Mouse (Mus musculus) lung, embryonic 15.5 days (tissue): ENCODE measurements around the gene Scrt2. TPM values are rescaled to one million over a fixed set of nuclear protein-coding genes. Genes with fewer than 3 reads are reported as not detected.

Experiments
- ATAC-seq: fragments of 200-750 bp; cut with Nextera tagmentation; 2 replicates; pipeline ENCODE4 v1.8.0; 2017; ENCODE audit warnings: moderate number of reproducible peaks, borderline replicate concordance; ENCODE audit not compliant: low FRiP score, low TSS enrichment; ENCODE audit errors: extremely low read depth
- H3K27ac ChIP-seq: fragments of 300-500 bp; sonication (generic); 2 replicates; pipeline ENCODE4 v1.5.1; 2015; ENCODE audit warnings: moderate library complexity, mild to moderate bottlenecking, inconsistent platforms
- H3K27me3 ChIP-seq: fragments of 300-500 bp; sonication (generic); 2 replicates; pipeline ENCODE4 v1.6.1; 2015; ENCODE audit warnings: inconsistent platforms
- H3K36me3 ChIP-seq: fragments of 300-500 bp; sonication (generic); 2 replicates; pipeline ENCODE4 v1.6.1; 2015; ENCODE audit warnings: inconsistent platforms
- H3K4me1 ChIP-seq: fragments of 300-500 bp; sonication (generic); 2 replicates; pipeline ENCODE4 v1.6.1; 2015; ENCODE audit warnings: inconsistent platforms
- H3K4me2 ChIP-seq: fragments of 300-500 bp; sonication (generic); 2 replicates; pipeline ENCODE4 v1.6.1; 2015; ENCODE audit warnings: inconsistent platforms, mild to moderate bottlenecking, moderate library complexity
- H3K4me3 ChIP-seq: fragments of 300-500 bp; sonication (generic); 2 replicates; pipeline ENCODE4 v1.5.1; 2015; ENCODE audit warnings: mild to moderate bottlenecking, inconsistent platforms
- H3K9ac ChIP-seq: fragments of 300-500 bp; sonication (generic); 2 replicates; pipeline ENCODE4 v1.6.1; 2015; ENCODE audit warnings: inconsistent platforms
- H3K9me3 ChIP-seq: fragments of 300-500 bp; sonication (generic); 2 replicates; pipeline ENCODE4 v1.6.1; 2016; ENCODE audit warnings: inconsistent platforms
- WGBS: fragments of 180-500 bp; shearing (Covaris S2); methylation state at CpG from one replicate; pipeline ENCODE4 v1.1.7; 2015; 5-methylcytosine and 5-hydroxymethylcytosine counted together
- polyA plus RNA-seq: library from polyadenylated mRNA; unstranded; fragments of >200 nt; fragmentation: Nextera tagmentation; extraction: Ambion mirVana; gene quantifications from 2 replicates; pipeline ENCODE4 v1.2.1, GENCODE M21; 2015

Scrt2 gene
- polyA plus RNA-seq, 1 experiment from 2014 or later: not detected

DNA sequence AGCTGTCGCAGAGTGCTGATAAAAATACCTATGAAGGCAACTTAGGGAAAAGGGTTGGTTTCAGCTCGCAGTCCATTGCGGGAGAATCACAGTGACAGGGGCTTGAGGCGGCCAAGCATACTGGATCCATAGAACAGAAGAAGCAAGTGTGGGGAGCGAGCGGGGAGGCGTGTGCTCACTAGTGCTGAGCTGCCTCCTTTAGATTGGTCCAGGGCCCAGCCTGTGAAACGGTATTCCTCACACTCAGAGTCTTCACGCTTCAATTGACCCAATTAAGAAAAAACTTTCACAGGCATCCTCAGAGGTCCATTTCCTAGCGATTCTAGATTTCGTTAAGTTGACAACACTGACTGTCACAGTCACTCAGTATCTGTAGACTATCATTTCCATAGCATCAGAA is 59.6 kb downstream of the Scrt2 start:
- H3K4me1 ChIP-seq: peaks cover 30% of the 10 kb centered on the region
- WGBS: 49% methylated on average over 11 of the region's 11 CpGs
- H3K4me2 ChIP-seq: no peak overlapping the region
- H3K27ac ChIP-seq: no peak overlapping the region
- H3K9ac ChIP-seq: no peak overlapping the region
- ATAC-seq: no peak
- no peaks in the 10 kb centered on the region for H3K36me3 ChIP-seq
- peaks cover 48% of the 10 kb centered on the region for H3K27me3 ChIP-seq
- no peaks in the 10 kb centered on the region for H3K9me3 ChIP-seq
- no peak overlapping the region for H3K4me3 ChIP-seq

DNA sequence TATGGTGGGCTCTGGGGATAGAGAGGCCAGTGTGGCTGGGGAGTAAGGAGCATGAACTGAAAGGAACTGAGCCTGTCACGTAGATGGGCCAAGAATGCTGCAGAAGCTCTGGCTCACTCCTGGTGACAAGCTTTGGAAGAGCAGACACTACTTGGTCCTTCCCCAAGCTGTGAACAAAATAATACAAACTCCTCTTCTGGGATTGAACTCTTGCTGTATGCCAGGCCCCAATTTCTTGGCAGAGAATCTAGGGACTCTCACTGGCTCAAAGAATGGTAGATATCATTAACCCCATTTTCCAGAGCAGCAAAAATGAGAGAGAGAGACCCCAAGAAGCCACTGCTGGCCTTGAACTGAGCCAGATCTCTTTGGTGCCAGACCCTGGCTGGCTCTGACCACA is 60.2 kb downstream of the Scrt2 start:
- 22% methylated on average over 1 of the region's 1 CpGs for WGBS
- no peak for ATAC-seq
- Histone ChIP-seq H3K27ac (peak overlapping the region; percentile 70), H3K4me1 (peaks cover 30% of the 10 kb centered on the region), H3K4me3 (peak overlapping the region; percentile 49), H3K4me2 (peak overlapping the region; percentile 88), H3K36me3 (no peaks in the 10 kb centered on the region), H3K9ac (peak overlapping the region; percentile 43; the same call in 1 of the 2 replicates), H3K9me3 (no peaks in the 10 kb centered on the region), H3K27me3 (peaks cover 48% of the 10 kb centered on the region)

- H3K9me3 ChIP-seq: no peaks in the 10 kb centered on the region
- H3K27me3 ChIP-seq: peaks cover 48% of the 10 kb centered on the region
- H3K27ac ChIP-seq: peak overlapping the region; percentile 70
- ATAC-seq: peak; percentile 63
- H3K4me3 ChIP-seq: peak overlapping the region; percentile 49
- H3K4me2 ChIP-seq: peak overlapping the region; percentile 88
- no peaks in the 10 kb centered on the region for H3K36me3 ChIP-seq
- 0% methylated on average over 13 of the region's 13 CpGs for WGBS
- peak overlapping the region; percentile 43 for H3K9ac ChIP-seq
- H3K4me1 ChIP-seq: peaks cover 30% of the 10 kb centered on the region
Observed at GRCm38 (mm10) chr2:152142046-152142445, 60.7 kb downstream of the Scrt2 start.

DNA sequence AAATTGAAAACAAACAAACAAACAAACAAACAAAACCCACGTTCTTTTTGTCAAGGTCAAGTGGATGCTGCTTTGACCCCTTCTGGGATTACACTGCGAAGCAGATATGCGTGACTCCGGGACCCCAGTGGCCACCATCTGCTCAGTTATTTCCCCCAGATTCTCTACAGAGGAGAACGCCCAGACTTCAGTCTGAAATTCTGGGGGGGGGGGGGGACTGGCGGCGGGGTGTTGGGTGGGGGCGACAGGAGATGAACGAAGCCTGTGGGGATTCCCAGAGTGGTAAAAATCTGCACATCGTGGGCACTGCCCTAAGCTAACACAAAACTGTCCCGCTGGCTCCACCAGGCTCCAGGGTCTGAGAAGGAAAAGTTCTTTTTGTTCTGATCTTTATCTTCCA is 61.2 kb downstream of the Scrt2 start:
- Histone ChIP-seq H3K27me3 (peaks cover 49% of the 10 kb centered on the region), H3K9me3 (no peaks in the 10 kb centered on the region), H3K4me2 (peak overlapping the region; percentile 88), H3K9ac (no peak overlapping the region), H3K4me1 (peaks cover 30% of the 10 kb centered on the region), H3K4me3 (peak overlapping the region; percentile 49), H3K27ac (peak overlapping the region; percentile 57; the same call in 1 of the 2 replicates), H3K36me3 (no peaks in the 10 kb centered on the region)
- no peak for ATAC-seq
- WGBS: 4% methylated on average over 11 of the region's 11 CpGs

- H3K4me3 ChIP-seq: peak within 1 kb of the TSS; percentile 49
- peak; percentile 82 for ATAC-seq
- H3K27ac ChIP-seq: peak within 1 kb of the TSS; percentile 57; the same call in 1 of the 2 replicates
- peaks cover 30% of the 10 kb centered on the region for H3K4me1 ChIP-seq
- no peaks in the 10 kb centered on the region for H3K9me3 ChIP-seq
- H3K9ac ChIP-seq: peak within 1 kb of the TSS; percentile 31
- H3K4me2 ChIP-seq: peak within 1 kb of the TSS; percentile 88
- WGBS: under 1% methylated on average over 114 of the region's 118 CpGs
- no peaks in the 10 kb centered on the region for H3K36me3 ChIP-seq
- H3K27me3 ChIP-seq: peaks cover 52% of the 10 kb centered on the region
Observed at GRCm38 (mm10) chr2:152143279-152144157, 62.2 kb downstream of the Scrt2 start, which contains the start of gene Tcf15. Tcf15 (plus strand) TSS chr2:152143561.

- ATAC-seq: no peak
- H3K27me3 ChIP-seq: peaks cover 52% of the 10 kb centered on the region
- H3K4me1 ChIP-seq: peaks cover 30% of the 10 kb centered on the region
- no peaks in the 10 kb centered on the region for H3K36me3 ChIP-seq
- peak overlapping the region; percentile 49 for H3K4me3 ChIP-seq
- peak overlapping the region; percentile 88 for H3K4me2 ChIP-seq
- 21% methylated on average over 9 of the region's 9 CpGs for WGBS
- peak overlapping the region; percentile 31; the same call in 1 of the 2 replicates for H3K9ac ChIP-seq
- H3K9me3 ChIP-seq: no peaks in the 10 kb centered on the region
- H3K27ac ChIP-seq: no peak overlapping the region
Observed at GRCm38 (mm10) chr2:152144158-152144450, 62.8 kb downstream of the Scrt2 start.

DNA sequence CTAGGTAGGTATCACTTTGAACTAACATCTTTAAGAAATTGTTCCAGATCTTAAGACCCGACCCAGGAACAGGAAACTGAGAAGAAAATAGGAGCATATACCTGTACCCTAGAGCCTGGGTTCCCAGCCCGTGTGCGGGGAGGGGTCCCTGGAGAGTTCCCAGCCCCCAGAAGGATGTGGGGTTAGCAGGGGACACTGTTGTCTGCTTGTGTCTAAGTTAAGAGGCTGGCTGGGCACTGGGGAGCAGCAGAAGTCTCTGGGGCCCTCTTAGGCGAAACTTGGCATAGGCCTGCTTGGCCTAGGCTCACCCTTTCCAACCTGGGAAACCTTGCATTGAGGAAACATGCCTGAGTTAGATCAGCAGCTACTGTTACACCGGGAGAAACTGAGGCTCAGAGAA is 63.2 kb downstream of the Scrt2 start:
- WGBS: 68% methylated on average over 5 of the region's 5 CpGs
- Histone ChIP-seq H3K27me3 (peaks cover 52% of the 10 kb centered on the region), H3K27ac (no peak overlapping the region), H3K4me3 (peak overlapping the region; percentile 49), H3K36me3 (no peaks in the 10 kb centered on the region), H3K9ac (no peak overlapping the region), H3K9me3 (no peaks in the 10 kb centered on the region), H3K4me1 (peaks cover 30% of the 10 kb centered on the region), H3K4me2 (peak overlapping the region; percentile 88)
- ATAC-seq: no peak

Other genes with a start within 250 kb of the Scrt2 start
- gene Rspo4, start 238.6 kb upstream of the Scrt2 start, polyA plus RNA-seq: 0.64 and 0.81 TPM in 2 replicates
- 0.43 and 0.62 TPM in 2 replicates for gene Angpt4, start 170.3 kb upstream of the Scrt2 start, polyA plus RNA-seq
- 32.5 and 34.1 TPM in 2 replicates for gene Fam110a, start 101.3 kb upstream of the Scrt2 start, polyA plus RNA-seq
- 2.7 and 2.8 TPM in 2 replicates for gene Slc52a3, start 85.0 kb upstream of the Scrt2 start, polyA plus RNA-seq
- gene Srxn1, start 24.0 kb downstream of the Scrt2 start, polyA plus RNA-seq: 5.9 and 7.7 TPM in 2 replicates
- gene Tcf15, start 62.0 kb downstream of the Scrt2 start, polyA plus RNA-seq: 7.8 and 9.0 TPM in 2 replicates
- gene Csnk2a1, start 145.3 kb downstream of the Scrt2 start, polyA plus RNA-seq: 76.7 and 83.7 TPM in 2 replicates
- gene Tbc1d20, start 212.3 kb downstream of the Scrt2 start, polyA plus RNA-seq: 37.3 and 40.3 TPM in 2 replicates